Mouse (Mus musculus) liver, embryonic 14.5 days (tissue): ENCODE results near the gene Nap1l4. TPM values are rescaled to one million over a fixed set of nuclear protein-coding genes. Genes with fewer than 3 reads are reported as not detected.

Experiments
- ATAC-seq: fragments of 200-750 bp; cut with Nextera tagmentation; 2 replicates; pipeline ENCODE4 v1.8.0; 2017; ENCODE audit warnings: moderate number of reproducible peaks, mild to moderate bottlenecking, moderate library complexity; ENCODE audit not compliant: insufficient read depth
- DNase-seq, 3 experiments: peaks; one replicate each; pipeline ENCODE4 v3.0.0-alpha.2; 2012 to 2013; ENCODE audit warnings: low read depth in 3 of 3, low spot score in 3 of 3
- H3K27ac ChIP-seq: fragments of 300-500 bp; sonication (generic); 2 replicates; pipeline ENCODE4 v1.5.1; 2014; ENCODE audit warnings: moderate library complexity, mild to moderate bottlenecking, control low read depth, inconsistent platforms
- H3K27me3 ChIP-seq: fragments of 300-500 bp; sonication (generic); 2 replicates; pipeline ENCODE4 v1.6.1; 2014; ENCODE audit warnings: mild to moderate bottlenecking, low read length, moderate library complexity; ENCODE audit not compliant: control insufficient read depth, insufficient read depth
- H3K36me3 ChIP-seq: fragments of 300-500 bp; sonication (generic); replicated peaks from 2 replicates; pipeline ENCODE4 v1.6.1; 2014; ENCODE audit warnings: low read depth; ENCODE audit not compliant: control insufficient read depth, insufficient read depth
- H3K4me1 ChIP-seq, 2 experiments: fragments of 200-500 bp in 1 of 2; fragments of 300-500 bp in 1 of 2; sonication (generic) in 1 of 2; replicated peaks; 2 replicates each; pipeline ENCODE4 v1.6.1; 2012 to 2014; ENCODE audit warnings: antibody characterized with exemption in 1 of 2, inconsistent platforms in 1 of 2, low read length in 1 of 2; ENCODE audit not compliant: control insufficient read depth in 2 of 2, insufficient read depth in 2 of 2
- H3K4me2 ChIP-seq: fragments of 300-500 bp; sonication (generic); 2 replicates; pipeline ENCODE4 v1.6.1; 2014; ENCODE audit warnings: low read depth, mild to moderate bottlenecking, control low read depth, moderate library complexity
- H3K4me3 ChIP-seq, 2 experiments: fragments of 200-500 bp in 1 of 2; fragments of 300-500 bp in 1 of 2; sonication (generic) in 1 of 2; 2 replicates each; pipeline ENCODE4 v1.5.1; 2012 to 2014; ENCODE audit warnings: low read depth in 2 of 2, low read length in 2 of 2, mild to moderate bottlenecking in 2 of 2, control low read depth in 1 of 2, inconsistent platforms in 1 of 2, moderate library complexity in 1 of 2; ENCODE audit not compliant: insufficient read depth in 1 of 2
- H3K9ac ChIP-seq: fragments of 300-500 bp; sonication (generic); replicated peaks from 2 replicates; pipeline ENCODE4 v1.6.1; 2014; ENCODE audit warnings: mild to moderate bottlenecking, control low read depth, moderate library complexity
- H3K9me3 ChIP-seq: fragments of 300-500 bp; sonication (generic); 2 replicates; pipeline ENCODE4 v1.6.1; 2016; ENCODE audit warnings: low read length, mixed read lengths; ENCODE audit not compliant: control insufficient read depth
- CTCF ChIP-seq: IDR thresholded peaks from 2 replicates; pipeline ENCODE4 v1.5.1; 2016; ENCODE audit warnings: antibody characterized with exemption, low read depth, control low read depth
- EP300 ChIP-seq: IDR thresholded peaks from 2 replicates; pipeline ENCODE4 v1.6.1; 2016; ENCODE audit warnings: antibody characterized with exemption, low read depth
- WGBS: fragments of 180-500 bp; shearing (Covaris S2); extraction: QIAGEN DNeasy Blood & Tissue Kit; methylation state at CpG from one replicate; pipeline ENCODE4 v1.1.7; 2014; ENCODE audit not compliant: insufficient replicate concordance; 5-methylcytosine and 5-hydroxymethylcytosine counted together
- polyA plus RNA-seq, 2 experiments: library from polyadenylated mRNA; depleted of rRNA in 1 of 2; stranded (reverse) in 1 of 2; unstranded in 1 of 2; fragments of >200 nt; fragmentation: Nextera tagmentation in 1 of 2; extraction: Ambion mirVana in 1 of 2; gene quantifications; 2 replicates each; pipeline versions ENCODE4 v1.2.1 to v1.2.3; 2012 to 2014

Gene Nap1l4
- polyA plus RNA-seq, 2 experiments, result 33.7 to 54.3 TPM

DNA sequence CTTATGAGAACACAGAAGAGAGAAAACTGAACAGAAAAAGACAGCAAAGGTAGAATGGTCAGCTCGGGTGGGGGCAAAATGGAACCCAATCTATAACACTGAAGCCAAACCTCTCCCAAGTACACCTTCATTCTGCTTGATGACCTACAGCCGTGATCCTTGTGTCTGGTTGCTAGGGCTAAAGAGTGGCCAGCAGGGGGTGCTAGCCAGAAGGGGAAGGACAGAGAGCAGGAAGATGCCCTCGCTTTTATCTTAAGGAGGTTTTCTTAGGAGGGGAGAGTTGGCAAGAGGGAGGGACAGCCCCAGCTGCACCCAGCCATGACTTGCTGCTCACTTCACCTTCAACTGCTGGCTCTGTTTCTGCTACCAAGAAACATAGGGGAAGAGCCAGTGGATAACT, 35.0 kb upstream of the Nap1l4 start:
- H3K27me3 ChIP-seq, result no peaks in the 10 kb centered on the region
- H3K9me3 ChIP-seq, result no peaks in the 10 kb centered on the region
- ATAC-seq (no peak), DNase-seq (peak; percentile 38 to 49 (median 43))
- no peak overlapping the region for H3K9ac ChIP-seq
- no peak overlapping the region for H3K27ac ChIP-seq
- H3K4me1 ChIP-seq, result no peaks in the 10 kb centered on the region
- 39% methylated on average over 3 of the region's 3 CpGs for WGBS
- H3K36me3 ChIP-seq, result peaks cover 87% of the 10 kb centered on the region
- no peak for TF ChIP-seq EP300
- TF ChIP-seq CTCF, result peak; percentile 91
- H3K4me2 ChIP-seq, result no peak overlapping the region
- no peak overlapping the region for H3K4me3 ChIP-seq

DNA sequence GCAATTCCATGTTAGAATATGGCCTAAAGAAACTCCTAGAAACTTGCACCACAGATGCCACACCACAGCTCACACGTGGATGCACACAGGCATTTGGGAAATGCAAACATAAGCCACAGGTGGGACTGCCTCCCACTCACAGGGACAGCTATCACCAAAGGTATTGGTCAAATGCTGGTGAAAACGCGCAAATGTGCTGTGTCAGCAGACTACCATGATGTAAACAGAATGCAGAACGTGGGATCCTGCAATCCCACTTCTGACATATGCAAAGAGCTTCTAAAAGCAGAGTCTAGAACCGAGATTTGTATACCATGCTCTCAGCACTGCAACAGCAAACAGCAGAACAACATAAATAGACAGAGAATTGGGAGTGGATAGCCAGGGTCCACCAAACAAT, 34.1 kb upstream of the Nap1l4 start:
- H3K4me1 ChIP-seq, result no peaks in the 10 kb centered on the region
- H3K36me3 ChIP-seq, result peaks cover 86% of the 10 kb centered on the region
- no peak overlapping the region for H3K27ac ChIP-seq
- 89% methylated on average over 5 of the region's 5 CpGs for WGBS
- no peak for ATAC-seq
- H3K4me2 ChIP-seq, result no peak overlapping the region
- TF ChIP-seq EP300 (no peak), CTCF (no peak)
- H3K4me3 ChIP-seq, result no peak overlapping the region
- no peaks in the 10 kb centered on the region for H3K9me3 ChIP-seq
- H3K27me3 ChIP-seq, result no peaks in the 10 kb centered on the region
- H3K9ac ChIP-seq, result no peak overlapping the region
- DNase-seq, result no peak

DNA sequence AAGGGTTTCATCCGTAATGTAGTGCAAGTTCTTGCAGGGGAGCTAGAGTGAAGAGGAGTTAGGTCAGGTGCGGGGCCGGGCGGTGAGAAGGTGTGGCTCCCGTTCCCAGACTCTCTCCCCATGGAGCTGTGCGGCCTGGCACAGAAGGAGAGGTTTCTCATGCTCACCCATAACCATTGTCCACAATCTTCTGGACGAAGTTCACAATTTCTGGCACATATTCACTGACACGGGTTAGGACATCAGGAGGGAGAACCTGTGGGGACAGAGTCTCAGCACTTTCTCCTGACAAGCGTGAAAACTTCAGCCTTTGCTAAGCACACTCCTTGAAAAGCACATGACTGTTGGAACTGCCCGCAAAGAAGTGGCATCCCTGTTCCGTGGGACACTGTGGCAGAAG, 26.8 kb upstream of the Nap1l4 start:
- H3K4me2 ChIP-seq, result no peak overlapping the region
- H3K9me3 ChIP-seq, result no peaks in the 10 kb centered on the region
- no peaks in the 10 kb centered on the region for H3K27me3 ChIP-seq
- no peak overlapping the region for H3K4me3 ChIP-seq
- ATAC-seq, result no peak
- WGBS, result 86% methylated on average over 11 of the region's 11 CpGs
- H3K9ac ChIP-seq, result no peak overlapping the region
- TF ChIP-seq EP300 (no peak), CTCF (no peak)
- no peak overlapping the region for H3K27ac ChIP-seq
- DNase-seq, result no peak
- no peaks in the 10 kb centered on the region for H3K4me1 ChIP-seq
- H3K36me3 ChIP-seq, result peaks cover 87% of the 10 kb centered on the region

- Histone ChIP-seq H3K9me3 (no peaks in the 10 kb centered on the region), H3K4me1 (peaks cover 19 to 28% of the 10 kb centered on the region in 2 experiments), H3K36me3 (peaks cover 87% of the 10 kb centered on the region), H3K4me3 (no peak overlapping the region), H3K27me3 (no peaks in the 10 kb centered on the region), H3K9ac (peak overlapping the region; percentile 25; the same call in 1 of the 2 replicates), H3K4me2 (peak overlapping the region; percentile 32), H3K27ac (peak overlapping the region; percentile 59)
- TF ChIP-seq EP300 (peak; percentile 93), CTCF (no peak)
- ATAC-seq (peak; percentile 97), DNase-seq (peak; percentile 72 to 80 (median 74))
- 11% methylated on average over 3 of the region's 3 CpGs for WGBS
These were observed 16.7 kb upstream of the Nap1l4 start for GRCm38 (mm10) chr7:143565648-143566039.

DNA sequence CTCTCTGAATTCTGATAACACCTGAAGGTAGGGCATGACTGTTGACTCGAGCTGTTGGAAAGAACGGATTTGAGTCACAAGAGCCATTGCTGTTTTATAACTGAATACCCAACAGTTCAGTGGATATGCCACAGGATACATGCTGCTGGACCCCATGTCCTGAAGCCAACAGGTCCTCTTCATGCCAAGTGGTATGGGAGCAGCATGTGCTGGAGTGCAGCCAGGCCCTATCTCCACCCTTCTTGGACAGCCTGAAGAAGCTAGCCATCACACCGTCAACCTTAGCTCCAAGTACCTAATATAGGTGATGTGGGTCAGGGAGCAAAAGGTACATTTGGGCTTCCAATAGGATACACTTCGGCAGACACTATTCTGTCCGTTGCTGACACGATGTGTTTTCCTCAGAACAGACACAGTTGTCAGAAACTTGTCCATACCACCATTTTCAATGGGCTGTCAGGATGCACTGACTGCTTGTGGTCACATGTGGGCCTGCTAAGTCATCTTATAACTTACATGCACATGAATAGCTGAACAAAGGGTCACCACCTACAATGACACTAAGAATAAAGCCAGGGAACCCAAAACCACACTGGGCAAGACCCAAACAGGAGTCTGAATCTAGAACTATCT, 16.2 kb upstream of the Nap1l4 start:
- DNase-seq, result no peak
- H3K27me3 ChIP-seq, result no peaks in the 10 kb centered on the region
- H3K9ac ChIP-seq, result no peak overlapping the region
- peak overlapping the region; percentile 32 for H3K4me2 ChIP-seq
- TF ChIP-seq CTCF, result no peak
- no peak for TF ChIP-seq EP300
- peak; percentile 2; the same call in 1 of the 2 replicates for ATAC-seq
- H3K9me3 ChIP-seq, result no peaks in the 10 kb centered on the region
- H3K36me3 ChIP-seq, result peaks cover 86% of the 10 kb centered on the region
- no peak overlapping the region for H3K4me3 ChIP-seq
- peaks cover 19 to 28% of the 10 kb centered on the region in 2 experiments for H3K4me1 ChIP-seq
- H3K27ac ChIP-seq, result peak overlapping the region; percentile 59
- 44% methylated on average over 6 of the region's 6 CpGs for WGBS
